9 mouse cellular contexts compared by ENCODE assay signal in the genomic region with DNA sequence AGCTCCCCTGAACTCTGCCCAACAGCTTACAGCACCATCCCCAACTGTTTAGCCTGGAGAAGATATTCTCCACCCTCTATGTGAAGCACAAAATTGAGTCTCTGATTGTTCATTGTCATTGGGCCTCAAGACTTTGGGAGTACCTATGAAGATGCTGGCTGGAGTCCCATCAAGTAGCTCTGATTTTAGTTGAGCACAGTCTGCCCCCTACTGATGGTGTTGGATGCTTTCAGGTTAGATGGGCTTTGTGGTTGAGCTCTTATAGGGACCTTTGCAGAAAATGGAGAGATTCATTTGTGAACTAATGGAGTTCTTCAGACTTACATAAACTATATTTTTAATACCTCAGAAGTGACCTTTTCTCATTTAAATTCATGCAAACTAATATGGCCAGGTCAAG.
DNase-seq lines count a peak whose midpoint lies in the region; ATAC-seq and TF ChIP-seq lines count a peak whose summit lies in the region.
"Had no signal": no experiment of that assay in that cellular context is flagged by ENCODE, and none has a peak within 500 bp of the region (broad histone marks: within the 10 kb centered on the region; RNA-seq: fewer than 3 reads in every experiment).

No protein-coding gene starts in this region.

- TF ChIP-seq CTCF in G1E (IDR thresholded peaks at IDR 0.05; ENCODE audit: low read depth, low read length), result no peak

- H3K27ac ChIP-seq in heart, embryonic 10.5 days, result no peak overlapping the region
- no peak overlapping the region for H3K27ac ChIP-seq in hindbrain, embryonic 10.5 days

- peaks cover 3% of the 10 kb centered on the region; the same call in 1 of the 2 replicates for H3K4me1 ChIP-seq in heart, embryonic 10.5 days
- no peaks in the 10 kb centered on the region for H3K4me1 ChIP-seq in G1E (ENCODE audit: insufficient read depth, low read depth, low read length)
- no peaks in the 10 kb centered on the region for H3K4me1 ChIP-seq in hindbrain, embryonic 10.5 days (replicated peaks)

- H3K27me3 ChIP-seq in heart, embryonic 10.5 days (ENCODE audit: insufficient read depth, poor library complexity, severe bottlenecking), result no peaks in the 10 kb centered on the region
- no peaks in the 10 kb centered on the region for H3K27me3 ChIP-seq in G1E (ENCODE audit: insufficient read depth, low read length)
- no peaks in the 10 kb centered on the region for H3K27me3 ChIP-seq in hindbrain, embryonic 10.5 days (ENCODE audit: insufficient read depth, poor library complexity, severe bottlenecking)

- ATAC-seq in G1E (ENCODE audit: extremely low read depth, insufficient number of reproducible peaks, low FRiP score, poor library complexity, severe bottlenecking), result peak; percentile 57; the same call in 1 of the 2 replicates
- ATAC-seq in granulocyte monocyte progenitor cell, adult 5-6 weeks (replicated peaks; ENCODE audit: poor library complexity, severe bottlenecking), result peak; percentile 62

- no peaks in the 10 kb centered on the region for H3K9me3 ChIP-seq in heart, embryonic 10.5 days
- H3K9me3 ChIP-seq in G1E (replicated peaks), result peaks cover 3% of the 10 kb centered on the region
- H3K9me3 ChIP-seq in hindbrain, embryonic 10.5 days, result 0 out of 2 replicates have a peak, but pooled peaks cover 3% of the 10 kb centered on the region

- H3K4me3 ChIP-seq in heart, embryonic 10.5 days, result no peak overlapping the region
- H3K4me3 ChIP-seq in G1E (ENCODE audit: low read depth, low read length), result no peak overlapping the region
- no peak overlapping the region for H3K4me3 ChIP-seq in hindbrain, embryonic 10.5 days
- H3K4me3 ChIP-seq: myocyte had no signal

- peak; percentile 24 for DNase-seq in heart, adult 8-10 months (ENCODE audit: low spot score)
- no peak for DNase-seq in heart, embryonic 10.5 days (ENCODE audit: low spot score)
- DNase-seq in 3T3-L1 (ENCODE audit: low read depth, low spot score) (peak; percentile 75), G1E (ENCODE audit: low spot score) (no peak)
- no peak for DNase-seq in Muller cell, postnatal 12 days (ENCODE audit: inconsistent ontology term)
- DNase-seq in hindbrain, embryonic 10.5 days (ENCODE audit: low spot score), result no peak
- DNase-seq in layer of hippocampus, adult 11-12 months (ENCODE audit: low spot score), result no peak

- 0 out of 2 replicates have a peak, but pooled peaks cover 4% of the 10 kb centered on the region for H3K36me3 ChIP-seq in heart, embryonic 10.5 days
- peaks cover 44% of the 10 kb centered on the region for H3K36me3 ChIP-seq in G1E (replicated peaks)
- H3K36me3 ChIP-seq in hindbrain, embryonic 10.5 days, result 0 out of 2 replicates have a peak, but pooled peaks cover 4% of the 10 kb centered on the region

Comparison
In these comparisons a context has a peak if more than half of its experiments do, and no peak if none do; other contexts are left out.
1. DNase-seq: peak in heart, adult 8-10 months (single experiment) and 3T3-L1 (single experiment); none in heart, embryonic 10.5 days (single experiment), G1E (single experiment), Muller cell, postnatal 12 days (single experiment), hindbrain, embryonic 10.5 days (single experiment) and layer of hippocampus, adult 11-12 months (single experiment).